Mouse (Mus musculus): ENCODE results near the gene Hspb9.

Hspb9 gene

GRCm38 (mm10) chr11:100713735-100714533 lies at the start of gene Hspb9:
Gene Hspb9 (plus strand): TSS chr11:100713850.
- DNase-seq, result peak; percentile 71 to 82

DNA sequence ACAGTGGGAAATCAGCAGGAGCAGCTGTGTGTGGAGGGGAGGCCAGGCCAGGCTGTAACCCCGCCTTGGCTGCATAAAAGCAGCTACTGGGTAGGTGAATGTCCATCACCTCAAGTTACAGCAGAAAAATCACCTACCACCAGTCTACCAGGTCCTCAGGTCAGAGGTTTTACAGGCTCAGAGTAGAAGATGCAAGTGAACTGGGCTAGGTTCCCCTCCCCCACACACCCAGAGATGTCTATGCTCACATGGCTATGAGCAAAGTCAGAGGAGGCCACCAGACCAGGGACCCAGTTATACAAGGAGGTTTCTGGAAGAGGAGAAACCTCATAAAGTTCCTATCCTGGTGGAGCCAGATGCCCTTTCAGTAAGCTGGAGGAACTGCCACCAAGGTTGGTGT lies 42.6 kb upstream of the Hspb9 start:
- DNase-seq, result no peak

- DNase-seq, result no peak
Observed at GRCm38 (mm10) chr11:100671956-100672355, 41.7 kb upstream of the Hspb9 start.

DNA sequence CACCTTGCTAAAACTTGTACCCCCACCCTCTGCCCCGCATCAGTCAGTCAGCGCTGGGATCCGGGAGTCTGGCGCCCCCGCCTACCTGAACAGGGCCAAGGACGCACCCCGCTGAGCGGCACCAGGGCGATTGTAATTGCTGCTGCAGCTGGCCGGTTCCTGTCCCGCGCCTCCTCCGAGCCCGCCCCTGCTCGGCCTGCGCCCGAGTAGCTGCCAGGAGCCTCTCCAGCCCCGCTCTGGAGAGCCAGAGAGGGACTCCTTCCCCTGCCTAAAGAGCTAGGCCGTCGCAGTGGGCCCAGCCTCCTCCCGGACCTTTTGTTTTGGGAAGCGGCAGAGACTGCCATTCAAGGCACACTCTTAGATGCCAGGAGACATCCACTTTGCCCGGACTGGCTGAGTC lies 40.5 kb upstream of the Hspb9 start:
- DNase-seq, result no peak

DNA sequence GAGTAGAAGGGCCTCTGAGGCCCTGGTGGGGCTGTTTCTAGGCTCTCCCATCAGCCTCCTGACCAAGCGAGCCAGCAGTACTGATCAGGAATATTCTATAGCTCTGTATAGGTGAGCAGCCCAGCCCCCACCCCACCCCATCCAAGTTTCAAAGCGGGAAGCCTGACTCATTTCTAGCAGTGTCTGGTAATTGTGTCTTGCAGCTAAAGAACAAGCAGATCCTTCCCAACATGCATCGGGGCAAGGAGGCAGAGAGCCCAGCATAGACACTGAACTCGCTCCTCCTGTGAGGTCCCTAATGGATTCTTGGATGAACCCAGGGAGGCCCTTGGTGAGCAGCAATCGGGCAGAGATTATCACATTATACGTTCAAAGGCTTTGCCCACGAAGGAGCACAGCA lies 35.8 kb upstream of the Hspb9 start:
- DNase-seq, result no peak

GRCm38 (mm10) chr11:100681826-100682225 lies 31.8 kb upstream of the Hspb9 start:
- DNase-seq, result no peak

- DNase-seq, result no peak
Observed at GRCm38 (mm10) chr11:100682526-100682925, 31.1 kb upstream of the Hspb9 start.

DNA sequence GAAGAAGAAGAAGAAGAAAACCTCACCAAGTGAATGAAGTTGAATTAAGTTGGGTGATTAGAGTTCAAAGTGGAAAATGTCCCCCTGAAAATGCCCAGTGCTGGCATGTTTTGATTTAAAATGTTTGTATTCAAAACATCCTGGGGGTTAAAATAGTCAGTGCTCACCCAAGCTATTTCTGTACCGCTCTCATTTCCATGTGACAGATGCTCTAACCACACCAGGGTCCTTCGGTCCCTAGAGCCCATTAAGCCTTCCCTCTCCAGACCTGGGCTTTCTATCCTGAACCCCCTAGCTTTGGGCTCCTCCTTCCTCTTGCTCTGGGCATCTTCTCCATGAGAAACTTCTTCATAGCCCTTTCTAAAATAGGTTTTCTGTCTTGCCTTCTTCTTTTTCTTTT lies 29.6 kb upstream of the Hspb9 start:
- no peak for DNase-seq

DNA sequence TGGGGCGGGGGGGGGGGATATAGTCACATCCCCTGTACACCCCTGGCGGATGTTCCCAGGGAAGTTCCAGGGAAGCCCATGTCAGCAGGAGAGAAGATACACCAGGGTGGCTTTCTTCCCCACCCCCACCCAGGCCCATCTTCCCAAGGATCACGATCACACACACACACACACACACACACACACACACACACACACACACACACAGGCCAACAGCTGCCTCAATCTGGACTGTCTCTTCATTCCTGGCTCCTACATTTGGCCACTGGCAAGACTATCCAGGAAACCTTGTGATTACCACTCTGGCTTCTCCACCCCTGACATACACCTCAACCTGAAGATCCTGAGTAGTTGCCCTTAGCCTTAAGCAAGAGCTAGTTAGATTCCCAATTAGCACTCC lies 28.3 kb upstream of the Hspb9 start:
- DNase-seq, result no peak

GRCm38 (mm10) chr11:100687265-100687664 lies 26.4 kb upstream of the Hspb9 start:
- no peak for DNase-seq

DNA sequence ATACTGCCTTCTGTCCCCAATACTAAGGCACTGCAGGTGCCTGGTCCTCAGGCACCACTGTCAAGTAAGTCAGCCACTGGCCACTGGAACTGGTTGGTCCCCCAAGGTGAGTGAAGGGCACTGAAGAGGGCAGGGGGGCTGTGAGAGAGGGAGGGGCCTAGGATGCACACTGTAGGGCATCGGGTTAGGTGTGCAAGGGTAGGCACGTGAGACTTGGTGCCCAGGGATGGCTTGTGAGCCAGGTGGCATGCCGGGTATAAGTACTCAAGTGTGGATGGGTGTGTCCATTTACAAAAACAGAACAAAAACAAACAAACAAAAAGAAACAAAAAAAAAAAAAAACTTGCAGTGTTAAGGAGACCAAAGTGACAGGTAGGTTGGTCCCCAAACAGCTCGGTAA lies 25.2 kb upstream of the Hspb9 start:
- no peak for DNase-seq

GRCm38 (mm10) chr11:100690389-100690788 lies 23.3 kb upstream of the Hspb9 start:
- DNase-seq, result no peak

- no peak for DNase-seq
Observed at GRCm38 (mm10) chr11:100692164-100692616, 21.5 kb upstream of the Hspb9 start, which contains the start of gene Zfp385c. Gene Zfp385c (minus strand): TSS chr11:100692455.

DNA sequence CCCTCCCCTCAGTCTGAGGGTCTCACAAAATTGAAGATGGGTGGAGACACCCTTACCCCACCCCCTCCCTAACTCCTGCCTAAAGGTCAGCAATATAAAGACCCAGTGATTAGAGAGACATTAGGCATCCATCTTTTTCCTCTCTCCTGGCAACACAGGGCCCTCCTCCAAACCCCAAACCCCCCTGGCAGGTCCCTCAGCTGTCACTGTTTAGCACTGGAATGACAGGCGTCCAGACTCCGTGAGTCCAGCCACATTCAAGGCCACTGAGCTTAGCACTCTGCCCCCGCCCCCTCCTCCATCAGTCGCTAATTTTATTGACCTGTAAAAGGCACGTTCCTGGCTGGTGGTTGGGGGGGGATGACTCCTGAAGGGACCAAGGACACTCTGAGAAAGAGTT lies 20.5 kb upstream of the Hspb9 start:
- DNase-seq, result no peak

DNA sequence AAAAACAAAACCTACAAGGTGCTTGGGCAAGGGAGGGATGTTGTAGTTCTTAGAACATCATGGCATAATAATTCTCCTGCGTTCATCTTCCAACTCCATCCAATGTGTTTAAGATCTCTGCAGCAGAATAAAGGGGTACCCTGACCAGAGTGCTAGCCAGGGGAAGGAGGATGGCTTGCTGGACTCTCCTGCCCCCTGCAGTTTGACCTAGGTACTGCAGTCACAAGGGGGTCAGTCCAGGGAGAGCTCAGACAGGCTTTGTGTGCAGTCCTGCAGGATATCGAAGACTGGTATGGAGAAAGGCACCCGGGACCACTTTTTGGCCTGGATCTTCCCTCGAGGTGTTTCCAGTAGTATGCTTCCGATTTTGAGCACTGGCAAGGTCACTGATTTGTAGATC lies 18.7 kb upstream of the Hspb9 start:
- peak; percentile 55 to 80 for DNase-seq

GRCm38 (mm10) chr11:100697921-100698320 lies 15.7 kb upstream of the Hspb9 start:
- DNase-seq, result no peak

DNA sequence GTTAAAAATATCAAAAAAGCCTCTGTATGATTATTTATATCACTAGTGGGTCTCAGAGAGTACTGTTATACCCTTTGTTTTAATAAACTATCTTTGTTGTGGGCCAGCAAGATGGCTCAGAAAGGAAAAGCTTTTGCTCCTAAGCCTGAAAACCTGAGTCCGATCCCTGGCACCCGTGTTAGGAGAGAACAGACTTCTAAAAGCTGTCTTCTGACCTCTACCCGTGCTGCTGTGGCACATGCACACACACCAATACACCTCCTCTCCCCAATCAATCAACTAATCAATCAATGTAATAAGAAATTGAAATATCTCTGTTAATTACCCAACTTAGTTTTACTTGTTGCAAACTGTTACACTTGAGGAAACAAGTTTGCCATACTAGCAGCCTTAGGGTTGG lies 12.9 kb upstream of the Hspb9 start:
- DNase-seq, result no peak

- DNase-seq, result peak; percentile 62 to 66
Observed at GRCm38 (mm10) chr11:100701301-100701700, 12.3 kb upstream of the Hspb9 start.

- DNase-seq, result peak in 1 of 2 experiments; percentile 63
Observed at GRCm38 (mm10) chr11:100702081-100702851, 11.4 kb upstream of the Hspb9 start.

- no peak for DNase-seq
Observed at GRCm38 (mm10) chr11:100702906-100703305, 10.7 kb upstream of the Hspb9 start.

- no peak for DNase-seq
Observed at GRCm38 (mm10) chr11:100703366-100703765, 10.3 kb upstream of the Hspb9 start.

DNA sequence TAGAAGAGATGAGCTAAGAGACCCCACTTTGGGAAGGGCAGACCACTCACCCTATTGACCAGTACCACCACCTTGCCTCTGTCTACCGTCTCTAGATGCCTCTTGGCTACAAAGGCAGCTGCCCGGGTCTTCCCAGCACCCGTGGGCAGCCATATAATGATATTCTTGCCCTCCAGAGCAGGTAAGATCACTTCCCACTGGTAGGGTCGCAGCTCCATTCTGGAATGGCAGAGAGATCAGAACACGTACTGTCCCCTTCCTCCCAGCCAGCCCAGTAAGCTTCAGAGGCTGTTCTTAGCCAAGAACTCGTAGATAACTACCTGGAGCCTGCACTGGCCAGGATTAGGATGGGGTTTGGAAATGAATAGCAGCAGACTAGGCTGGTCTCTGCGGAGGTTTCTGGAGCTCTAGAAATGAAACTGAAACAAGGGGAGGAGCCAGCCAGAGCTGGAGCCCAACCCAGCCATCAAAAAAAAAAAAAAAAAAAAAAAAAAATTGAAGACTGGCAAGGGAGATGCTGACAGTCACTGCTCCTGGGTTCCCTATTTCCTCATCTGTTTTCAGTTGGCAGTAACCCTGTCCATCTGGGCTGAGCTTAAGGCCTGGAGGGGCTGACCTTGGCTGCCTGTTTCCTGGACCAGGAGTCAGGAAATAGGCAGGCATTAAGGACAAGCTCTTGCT lies 9.7 kb upstream of the Hspb9 start, which contains the start of gene Dhx58:
Dhx58 (minus strand) TSS at position 421 of the 681 bp plus-strand sequence.
- DNase-seq, result no peak

DNA sequence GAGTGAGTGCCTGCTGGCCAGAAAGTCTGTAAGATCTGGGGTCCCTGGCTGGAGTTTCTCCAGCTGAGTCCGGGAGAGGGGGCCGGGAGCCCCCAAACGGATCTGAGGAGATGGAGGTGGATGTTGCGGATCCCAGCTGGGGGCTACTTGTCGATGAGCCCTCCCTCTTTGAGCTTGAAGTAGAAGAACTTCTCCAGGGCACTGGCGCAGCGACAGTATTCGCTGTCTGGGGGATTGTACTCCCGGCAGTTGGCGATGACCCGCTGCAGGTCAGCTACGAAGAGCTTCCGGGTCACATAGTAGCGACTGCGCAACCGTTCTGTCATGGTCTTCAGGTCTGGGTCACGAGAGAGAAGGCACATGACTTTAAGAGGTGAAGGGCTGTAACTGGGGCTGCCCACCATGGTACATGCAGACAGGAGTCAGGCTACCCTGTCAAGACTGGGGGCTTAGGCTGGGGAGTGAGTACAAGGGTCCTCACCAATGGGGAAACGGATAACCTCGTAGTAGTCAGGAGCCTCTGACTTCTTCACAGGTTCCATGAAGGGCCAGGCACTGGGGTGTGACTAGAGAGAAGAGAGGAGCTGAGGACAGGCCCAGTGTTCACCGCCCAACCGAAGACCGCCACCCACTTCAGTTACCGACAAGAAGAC lies 8.4 kb upstream of the Hspb9 start:
- DNase-seq, result no peak
